Mouse (Mus musculus): ENCODE measurements around the gene Sorbs1. TPM values are rescaled to one million over a fixed set of nuclear protein-coding genes. Genes with fewer than 3 reads are reported as not detected.

Gene Sorbs1
- polyA plus RNA-seq, 1 experiment from 2014 or later = 59.2 TPM

- no peaks in the 10 kb centered on the region for H3K27me3 ChIP-seq
- no peak overlapping the region for H3K4me2 ChIP-seq
- ATAC-seq (replicated peaks; ENCODE audit: low FRiP score) = 0 out of 2 replicates have a peak, but pooled peaks have one; percentile 66
- H3K27ac ChIP-seq = no peak overlapping the region
- 0 out of 2 replicates have a peak, but pooled peaks cover 2% of the 10 kb centered on the region for H3K9me3 ChIP-seq (replicated peaks)
- WGBS = 10% methylated on average over 5 of the region's 5 CpGs
- no peak overlapping the region for H3K9ac ChIP-seq
- peaks cover 3% of the 10 kb centered on the region; the same call in 1 of the 2 replicates for H3K36me3 ChIP-seq
- peaks cover 18% of the 10 kb centered on the region; the same call in 1 of the 2 replicates for H3K4me1 ChIP-seq
- no peak overlapping the region for H3K4me3 ChIP-seq (replicated peaks)
These were observed 170.6 kb downstream of the Sorbs1 start for GRCm38 (mm10) chr19:40343018-40343417.

GRCm38 (mm10) chr19:40341141-40341540, 172.4 kb downstream of the Sorbs1 start:
- no peak for ATAC-seq (replicated peaks; ENCODE audit: low FRiP score)
- 19% methylated on average over 6 of the region's 6 CpGs for WGBS

GRCm38 (mm10) chr19:40336694-40337093, 176.9 kb downstream of the Sorbs1 start:
- Histone ChIP-seq H3K36me3 (no peaks in the 10 kb centered on the region), H3K27ac (no peak overlapping the region), H3K4me3 (replicated peaks) (no peak overlapping the region), H3K4me2 (no peak overlapping the region), H3K9ac (no peak overlapping the region), H3K27me3 (no peaks in the 10 kb centered on the region), H3K9me3 (replicated peaks) (no peaks in the 10 kb centered on the region), H3K4me1 (peaks cover 12% of the 10 kb centered on the region)
- no peak for ATAC-seq (replicated peaks; ENCODE audit: low FRiP score)
- 71% methylated on average over 4 of the region's 4 CpGs for WGBS

More at GRCm38 (mm10) chr19:40341141-40341540, 172.4 kb downstream of the Sorbs1 start:
- Histone ChIP-seq H3K4me1 (peaks cover 12% of the 10 kb centered on the region; the same call in 1 of the 2 replicates), H3K27ac (no peak overlapping the region), H3K4me2 (no peak overlapping the region), H3K4me3 (replicated peaks) (no peak overlapping the region), H3K9ac (no peak overlapping the region), H3K27me3 (no peaks in the 10 kb centered on the region), H3K36me3 (peaks cover 3% of the 10 kb centered on the region; the same call in 1 of the 2 replicates), H3K9me3 (replicated peaks) (0 out of 2 replicates have a peak, but pooled peaks cover 2% of the 10 kb centered on the region)

GRCm38 (mm10) chr19:40333905-40334304, 179.7 kb downstream of the Sorbs1 start:
- no peaks in the 10 kb centered on the region for H3K27me3 ChIP-seq
- no peak overlapping the region for H3K27ac ChIP-seq
- H3K36me3 ChIP-seq = no peaks in the 10 kb centered on the region
- H3K4me1 ChIP-seq = peaks cover 6% of the 10 kb centered on the region
- H3K4me3 ChIP-seq (replicated peaks) = no peak overlapping the region
- H3K9me3 ChIP-seq (replicated peaks) = no peaks in the 10 kb centered on the region
- no peak for ATAC-seq (replicated peaks; ENCODE audit: low FRiP score)
- H3K9ac ChIP-seq = no peak overlapping the region
- 56% methylated on average over 5 of the region's 5 CpGs for WGBS
- no peak overlapping the region for H3K4me2 ChIP-seq

- H3K4me3 ChIP-seq (replicated peaks) = no peak overlapping the region
- no peak for ATAC-seq (replicated peaks; ENCODE audit: low FRiP score)
- H3K27me3 ChIP-seq = no peaks in the 10 kb centered on the region
- H3K36me3 ChIP-seq = no peaks in the 10 kb centered on the region
- WGBS = 96% methylated on average over 4 of the region's 4 CpGs
- no peak overlapping the region for H3K9ac ChIP-seq
- no peak overlapping the region for H3K27ac ChIP-seq
- H3K4me1 ChIP-seq = peaks cover 6% of the 10 kb centered on the region
- no peak overlapping the region for H3K4me2 ChIP-seq
- no peaks in the 10 kb centered on the region for H3K9me3 ChIP-seq (replicated peaks)
These were observed 180.5 kb downstream of the Sorbs1 start for GRCm38 (mm10) chr19:40333081-40333480.

- Histone ChIP-seq H3K27me3 (no peaks in the 10 kb centered on the region), H3K36me3 (no peaks in the 10 kb centered on the region), H3K9me3 (replicated peaks) (no peaks in the 10 kb centered on the region), H3K27ac (peak overlapping the region; percentile 27; the same call in 1 of the 2 replicates), H3K4me2 (no peak overlapping the region), H3K4me3 (replicated peaks) (no peak overlapping the region), H3K9ac (no peak overlapping the region), H3K4me1 (peaks cover 6% of the 10 kb centered on the region)
- ATAC-seq (replicated peaks; ENCODE audit: low FRiP score) = no peak
- WGBS = 84% methylated on average over 6 of the region's 6 CpGs
These were observed 181.3 kb downstream of the Sorbs1 start for GRCm38 (mm10) chr19:40332303-40332702.

- Histone ChIP-seq H3K4me2 (no peak overlapping the region), H3K4me3 (replicated peaks) (no peak overlapping the region), H3K27ac (no peak overlapping the region), H3K36me3 (0 out of 2 replicates have a peak, but pooled peaks cover 4% of the 10 kb centered on the region), H3K9ac (no peak overlapping the region), H3K9me3 (replicated peaks) (no peaks in the 10 kb centered on the region), H3K4me1 (peaks cover 6% of the 10 kb centered on the region), H3K27me3 (no peaks in the 10 kb centered on the region)
- WGBS = 29% methylated on average over 6 of the region's 6 CpGs
- ATAC-seq (replicated peaks; ENCODE audit: low FRiP score) = peak; percentile 74
These were observed 181.7 kb downstream of the Sorbs1 start for GRCm38 (mm10) chr19:40331846-40332245.

GRCm38 (mm10) chr19:40326126-40326525, 187.5 kb downstream of the Sorbs1 start:
- Histone ChIP-seq H3K9ac (no peak overlapping the region), H3K27me3 (no peaks in the 10 kb centered on the region), H3K9me3 (replicated peaks) (no peaks in the 10 kb centered on the region), H3K4me1 (no peaks in the 10 kb centered on the region), H3K4me3 (replicated peaks) (no peak overlapping the region), H3K27ac (no peak overlapping the region), H3K4me2 (no peak overlapping the region), H3K36me3 (peaks cover 30% of the 10 kb centered on the region)
- ATAC-seq (replicated peaks; ENCODE audit: low FRiP score) = no peak
- WGBS = 90% methylated on average over 21 of the region's 21 CpGs

GRCm38 (mm10) chr19:40325381-40325780, 188.2 kb downstream of the Sorbs1 start:
- Histone ChIP-seq H3K27me3 (no peaks in the 10 kb centered on the region), H3K27ac (no peak overlapping the region), H3K9ac (no peak overlapping the region), H3K9me3 (replicated peaks) (no peaks in the 10 kb centered on the region), H3K36me3 (peaks cover 30% of the 10 kb centered on the region), H3K4me2 (no peak overlapping the region), H3K4me3 (replicated peaks) (no peak overlapping the region), H3K4me1 (no peaks in the 10 kb centered on the region)
- 81% methylated on average over 8 of the region's 8 CpGs for WGBS
- peak; percentile 29; the same call in 1 of the 2 replicates for ATAC-seq (replicated peaks; ENCODE audit: low FRiP score)

GRCm38 (mm10) chr19:40322226-40322625, 191.4 kb downstream of the Sorbs1 start:
- ATAC-seq (replicated peaks; ENCODE audit: low FRiP score) = no peak
- no peak overlapping the region for H3K9ac ChIP-seq
- H3K9me3 ChIP-seq (replicated peaks) = no peaks in the 10 kb centered on the region
- H3K4me3 ChIP-seq (replicated peaks) = no peak overlapping the region
- 61% methylated on average over 3 of the region's 3 CpGs for WGBS
- H3K36me3 ChIP-seq = peaks cover 31% of the 10 kb centered on the region
- H3K4me1 ChIP-seq = 0 out of 2 replicates have a peak, but pooled peaks cover 3% of the 10 kb centered on the region
- no peaks in the 10 kb centered on the region for H3K27me3 ChIP-seq
- H3K4me2 ChIP-seq = no peak overlapping the region
- H3K27ac ChIP-seq = no peak overlapping the region

GRCm38 (mm10) chr19:40319199-40319598, 194.4 kb downstream of the Sorbs1 start:
- Histone ChIP-seq H3K9me3 (replicated peaks) (no peaks in the 10 kb centered on the region), H3K4me1 (0 out of 2 replicates have a peak, but pooled peaks cover 3% of the 10 kb centered on the region), H3K27me3 (no peaks in the 10 kb centered on the region), H3K4me2 (no peak overlapping the region), H3K27ac (no peak overlapping the region), H3K4me3 (replicated peaks) (no peak overlapping the region), H3K36me3 (peaks cover 17% of the 10 kb centered on the region; the same call in 1 of the 2 replicates), H3K9ac (no peak overlapping the region)
- WGBS = 79% methylated on average over 3 of the region's 3 CpGs
- no peak for ATAC-seq (replicated peaks; ENCODE audit: low FRiP score)

- Histone ChIP-seq H3K27ac (no peak overlapping the region), H3K4me1 (0 out of 2 replicates have a peak, but pooled peaks cover 3% of the 10 kb centered on the region), H3K4me3 (replicated peaks) (no peak overlapping the region), H3K9ac (no peak overlapping the region), H3K4me2 (no peak overlapping the region), H3K36me3 (peaks cover 17% of the 10 kb centered on the region; the same call in 1 of the 2 replicates), H3K27me3 (no peaks in the 10 kb centered on the region), H3K9me3 (replicated peaks) (no peaks in the 10 kb centered on the region)
- WGBS = 22% methylated on average over 6 of the region's 6 CpGs
- ATAC-seq (replicated peaks; ENCODE audit: low FRiP score) = 0 out of 2 replicates have a peak, but pooled peaks have one; percentile 40
These were observed 195.1 kb downstream of the Sorbs1 start for GRCm38 (mm10) chr19:40318511-40318910.

GRCm38 (mm10) chr19:40317001-40317400, 196.6 kb downstream of the Sorbs1 start:
- WGBS = 82% methylated on average over 4 of the region's 4 CpGs
- H3K4me3 ChIP-seq (replicated peaks) = no peak overlapping the region
- no peak overlapping the region for H3K27ac ChIP-seq
- peaks cover 13% of the 10 kb centered on the region; the same call in 1 of the 2 replicates for H3K36me3 ChIP-seq
- no peak overlapping the region for H3K4me2 ChIP-seq
- H3K27me3 ChIP-seq = no peaks in the 10 kb centered on the region
- no peaks in the 10 kb centered on the region for H3K9me3 ChIP-seq (replicated peaks)
- H3K4me1 ChIP-seq = 0 out of 2 replicates have a peak, but pooled peaks cover 3% of the 10 kb centered on the region
- H3K9ac ChIP-seq = no peak overlapping the region
- ATAC-seq (replicated peaks; ENCODE audit: low FRiP score) = no peak

All from kidney, embryonic 15.5 days (tissue).